Mouse (Mus musculus) liver, embryonic 14.5 days (tissue): Measurements from ENCODE around the gene Vars.
A peak's percentile ranks its signal among the peaks of the same experiment; 100 is the strongest.

Experiments
- CTCF ChIP-seq: IDR thresholded peaks from 2 replicates; pipeline ENCODE4 v1.5.1; 2016; ENCODE audit warnings: antibody characterized with exemption, low read depth, control low read depth
- EP300 ChIP-seq: IDR thresholded peaks from 2 replicates; pipeline ENCODE4 v1.6.1; 2016; ENCODE audit warnings: antibody characterized with exemption, low read depth

DNA sequence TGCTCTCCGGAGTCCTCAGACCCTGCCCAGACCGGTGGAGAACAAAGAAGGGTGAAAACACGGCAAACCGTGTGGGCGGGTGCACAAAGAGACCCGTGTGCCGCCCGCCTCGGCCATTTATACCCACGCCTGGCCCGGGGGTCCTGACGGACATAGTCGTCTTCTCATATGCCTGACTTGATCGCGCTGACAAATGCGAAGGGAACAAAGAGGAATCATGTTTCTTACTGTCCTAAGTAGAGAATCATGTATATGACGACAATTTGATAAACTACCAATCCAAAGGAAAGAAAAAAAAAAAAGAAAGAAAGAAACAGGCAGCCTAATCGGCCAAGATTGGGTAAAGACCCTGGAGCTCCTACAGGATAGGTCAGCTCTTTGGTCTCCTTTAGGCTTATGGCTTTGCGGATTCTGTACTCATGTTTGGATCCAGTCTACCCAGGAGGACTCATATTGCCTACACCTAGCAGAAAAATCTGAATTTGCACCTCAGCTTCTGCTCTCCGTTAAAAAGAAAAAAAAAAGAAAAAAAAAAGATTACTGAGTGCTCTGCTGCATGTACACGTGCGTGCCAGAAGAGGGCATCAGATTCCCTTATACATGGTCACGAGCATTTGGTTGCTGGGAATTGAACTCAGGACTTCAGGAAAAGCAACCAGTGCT, 48.3 kb upstream of the Vars start:
- peak; percentile 78 for TF ChIP-seq CTCF
- peak; percentile 63 for TF ChIP-seq EP300
